Mouse (Mus musculus) CD4-positive helper T cell, adult 2 months (primary cell): Measurements from ENCODE around the gene G3bp2.

ENCODE experiments used
- DNase-seq: peaks from one replicate; pipeline ENCODE4 v3.0.0-alpha.2; 2012; ENCODE audit warnings: low read depth, missing footprints, low spot score

G3bp2 gene

GRCm38 (mm10) chr5:92019960-92020359 lies 63.6 kb downstream of the G3bp2 start:
- DNase-seq, result no peak

- no peak for DNase-seq
Observed at GRCm38 (mm10) chr5:92011756-92012155, 71.8 kb downstream of the G3bp2 start.

GRCm38 (mm10) chr5:92009827-92010226 lies 73.7 kb downstream of the G3bp2 start:
- no peak for DNase-seq

GRCm38 (mm10) chr5:92003011-92003410 lies 80.5 kb downstream of the G3bp2 start:
- peak; percentile 48 for DNase-seq
